Comparison of ENCODE assay signal across 10 mouse cellular contexts in the genomic region with DNA sequence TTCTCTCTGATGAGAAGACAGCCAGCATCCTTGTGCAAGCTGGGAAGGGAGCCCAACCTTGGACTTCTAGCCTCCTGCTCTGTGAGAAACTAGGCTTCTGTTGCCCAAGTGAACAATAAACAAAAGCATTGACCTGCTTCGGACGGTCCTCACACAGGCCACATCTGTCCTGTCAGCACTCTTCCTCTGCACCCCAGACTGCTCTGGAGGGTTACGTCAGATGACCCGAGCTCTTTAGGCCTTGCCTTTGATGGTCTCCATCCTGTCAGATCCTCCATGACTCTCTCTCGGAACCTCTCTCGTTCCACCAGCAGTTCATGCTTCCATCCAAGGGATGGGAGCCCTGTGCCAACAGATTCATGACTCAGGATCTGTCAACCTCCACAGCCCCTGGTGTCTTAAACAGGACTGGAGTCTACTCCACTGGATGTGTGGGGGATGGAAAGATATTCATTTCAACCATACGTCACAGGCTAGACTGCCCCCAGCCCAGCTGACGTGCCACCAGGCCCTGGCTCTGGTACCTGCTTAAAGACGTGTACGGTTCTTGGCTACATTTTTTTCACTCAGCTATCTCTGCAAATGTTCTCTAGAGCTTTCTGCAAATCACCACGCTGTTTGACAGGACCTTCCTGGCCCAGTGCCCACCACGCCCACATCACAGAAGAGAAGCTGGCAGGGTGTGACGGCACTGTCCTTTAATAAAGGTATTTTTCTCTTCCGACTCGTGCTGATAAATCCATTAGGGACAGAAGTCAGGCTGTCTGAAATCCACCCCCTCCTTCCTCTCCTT. TPM values are rescaled to one million over a fixed set of nuclear protein-coding genes. Genes with fewer than 3 reads are reported as not detected.
DNase-seq lines count a peak whose midpoint lies in the region; ATAC-seq and TF ChIP-seq lines count a peak whose summit lies in the region.
"Had no signal": no experiment of that assay in that cellular context is flagged by ENCODE, and none has a peak within 500 bp of the region (broad histone marks: within the 10 kb centered on the region; RNA-seq: fewer than 3 reads in every experiment).

No protein-coding gene starts in this region.

- no peaks in the 10 kb centered on the region for H3K27me3 ChIP-seq in neural tube, embryonic 13.5 days
- H3K27me3 ChIP-seq in neural tube, embryonic 15.5 days (replicated peaks) = no peaks in the 10 kb centered on the region
- H3K27me3 ChIP-seq in heart, postnatal 0 days (ENCODE audit: control insufficient read depth, insufficient read depth, low read length) = no peaks in the 10 kb centered on the region
- no peaks in the 10 kb centered on the region for H3K27me3 ChIP-seq in thymus, adult 2 months (ENCODE audit: control insufficient read depth, insufficient read depth, low read length)
- H3K27me3 ChIP-seq: hindbrain, embryonic 15.5 days; Patski had no signal

- no peak overlapping the region for H3K4me3 ChIP-seq in neural tube, embryonic 13.5 days
- H3K4me3 ChIP-seq in neural tube, embryonic 15.5 days (replicated peaks) = no peak overlapping the region
- no peak overlapping the region for H3K4me3 ChIP-seq in heart, postnatal 0 days (ENCODE audit: low read depth, low read length)
- H3K4me3 ChIP-seq in layer of hippocampus, adult 2 months = peak overlapping the region; percentile 6; the same call in 1 of the 2 replicates
- no peak overlapping the region for H3K4me3 ChIP-seq in thymus, adult 2 months (ENCODE audit: control insufficient read depth, insufficient read depth, low read length)
- H3K4me3 ChIP-seq: hindbrain, embryonic 15.5 days had no signal

- WGBS in neural tube, embryonic 13.5 days = 70% methylated on average over 15 of the region's 15 CpGs
- WGBS in neural tube, embryonic 15.5 days = 67% methylated on average over 15 of the region's 15 CpGs
- WGBS in heart, postnatal 0 days = 15% methylated on average over 15 of the region's 15 CpGs
- 82% methylated on average over 15 of the region's 15 CpGs for WGBS in thymus, adult 2 months

- ATAC-seq in neural tube, embryonic 13.5 days (ENCODE audit: low read depth) = no peak
- no peak for ATAC-seq in neural tube, embryonic 15.5 days (ENCODE audit: low FRiP score)
- peak; percentile 67 for ATAC-seq in heart, postnatal 0 days (ENCODE audit: insufficient read depth, low read depth)
- ATAC-seq: Patski had no signal

- TF ChIP-seq EP300 in heart, postnatal 0 days (IDR thresholded peaks at IDR 0.05; ENCODE audit: low read depth) = peak; percentile 67; the same call in 1 of the 2 replicates

- no peak overlapping the region for H3K9ac ChIP-seq in neural tube, embryonic 13.5 days
- no peak overlapping the region for H3K9ac ChIP-seq in neural tube, embryonic 15.5 days (replicated peaks)
- H3K9ac ChIP-seq in heart, postnatal 0 days (replicated peaks; ENCODE audit: low read depth, low read length) = no peak overlapping the region
- H3K9ac ChIP-seq: hindbrain, embryonic 15.5 days had no signal

- no peak for TF ChIP-seq POLR2A in thymus, adult 2 months (IDR thresholded peaks at IDR 0.05; ENCODE audit: control insufficient read depth, extremely low read depth, insufficient read depth, low read length, poor library complexity)

- peaks cover 6% of the 10 kb centered on the region for H3K9me3 ChIP-seq in neural tube, embryonic 13.5 days
- H3K9me3 ChIP-seq in neural tube, embryonic 15.5 days (replicated peaks) = no peaks in the 10 kb centered on the region
- H3K9me3 ChIP-seq in heart, postnatal 0 days (replicated peaks; ENCODE audit: control insufficient read depth, low read length) = no peaks in the 10 kb centered on the region
- H3K9me3 ChIP-seq: hindbrain, embryonic 15.5 days had no signal

- no peak for TF ChIP-seq CTCF in heart, postnatal 0 days (IDR thresholded peaks at IDR 0.05; ENCODE audit: low read depth)
- TF ChIP-seq CTCF in layer of hippocampus, adult 2 months (conservative IDR thresholded peaks at IDR 0.05) = no peak
- no peak for TF ChIP-seq CTCF in thymus, adult 2 months (IDR thresholded peaks at IDR 0.05; ENCODE audit: borderline replicate concordance, control insufficient read depth, extremely low read depth, insufficient read depth, low read length, poor library complexity)

- H3K27ac ChIP-seq in neural tube, embryonic 13.5 days (replicated peaks) = peak overlapping the region; percentile 9; the same call in 1 of the 2 replicates
- H3K27ac ChIP-seq in neural tube, embryonic 15.5 days (replicated peaks) = no peak overlapping the region
- H3K27ac ChIP-seq in heart, postnatal 0 days (ENCODE audit: low read depth) = peak overlapping the region; percentile 78
- H3K27ac ChIP-seq in layer of hippocampus, adult 2 months = peak overlapping the region; percentile 80
- no peak overlapping the region for H3K27ac ChIP-seq in thymus, adult 2 months (ENCODE audit: control insufficient read depth, insufficient read depth, low read length)
- H3K27ac ChIP-seq: hindbrain, embryonic 15.5 days had no signal

- no peak overlapping the region for H3K4me2 ChIP-seq in neural tube, embryonic 13.5 days
- H3K4me2 ChIP-seq in neural tube, embryonic 15.5 days = no peak overlapping the region
- peak overlapping the region; percentile 40 for H3K4me2 ChIP-seq in heart, postnatal 0 days (ENCODE audit: low read depth, low read length)
- H3K4me2 ChIP-seq: hindbrain, embryonic 15.5 days had no signal

- peaks cover 62% of the 10 kb centered on the region for H3K36me3 ChIP-seq in neural tube, embryonic 13.5 days
- H3K36me3 ChIP-seq in neural tube, embryonic 15.5 days = peaks cover 42% of the 10 kb centered on the region
- H3K36me3 ChIP-seq in heart, postnatal 0 days (replicated peaks; ENCODE audit: control insufficient read depth, insufficient read depth, low read length) = no peaks in the 10 kb centered on the region
- H3K36me3 ChIP-seq in thymus, adult 2 months (ENCODE audit: control insufficient read depth, insufficient read depth, low read length) = no peaks in the 10 kb centered on the region

- peaks cover 31% of the 10 kb centered on the region for H3K4me1 ChIP-seq in neural tube, embryonic 13.5 days (replicated peaks)
- peaks cover 43% of the 10 kb centered on the region for H3K4me1 ChIP-seq in neural tube, embryonic 15.5 days
- peaks cover 44% of the 10 kb centered on the region for H3K4me1 ChIP-seq in heart, postnatal 0 days (ENCODE audit: control insufficient read depth, insufficient read depth)
- H3K4me1 ChIP-seq in thymus, adult 2 months (replicated peaks; ENCODE audit: control insufficient read depth, insufficient read depth, low read length) = peaks cover 17% of the 10 kb centered on the region

- peak; percentile 80 to 89 for DNase-seq in cerebellum, postnatal 25 days
- DNase-seq in heart, postnatal 0 days (ENCODE audit: low spot score) = peak; percentile 85
- DNase-seq in layer of hippocampus, adult 2 months (ENCODE audit: low spot score in 2 of 2) = peak; percentile 78 to 83
- peak; percentile 72 for DNase-seq in lung, postnatal 10 days
- DNase-seq in thymus, adult 18-20 months = no peak
- no peak for DNase-seq in thymus, adult 2 months

RNA-seq across cellular contexts. Expression of gene Sh3bp5, which starts 7.5 kb away (rescaled TPM):
- polyA plus RNA-seq in neural tube, embryonic 13.5 days (2015; fragmentation: Nextera tagmentation; extraction: Ambion mirVana) = 134 and 139 TPM in 2 replicates
- 131 and 150 TPM in 2 replicates for polyA plus RNA-seq in neural tube, embryonic 15.5 days (2015; fragmentation: Nextera tagmentation; extraction: Ambion mirVana)
- total RNA-seq in heart, postnatal 0 days (2014; rRNA removed; ENCODE audit: low replicate concordance) = 10.2 and 14.2 TPM in 2 replicates
- polyA plus RNA-seq in heart, postnatal 0 days (2015; fragmentation: Nextera tagmentation; extraction: Ambion mirVana) = 37.6 and 43.4 TPM in 2 replicates
- total RNA-seq in layer of hippocampus, adult 2 months (2021) = 100 to 1,000 TPM; 147 to 158 TPM
- polyA plus RNA-seq in thymus, adult 2 months (2012; rRNA removed) = 10.5 and 10.7 TPM in 2 replicates

Comparison
In these comparisons a context has a peak if more than half of its experiments do, and no peak if none do; other contexts are left out.
1. H3K27ac ChIP-seq: peak in neural tube, embryonic 13.5 days (single experiment), heart, postnatal 0 days (single experiment) and layer of hippocampus, adult 2 months (single experiment); none in neural tube, embryonic 15.5 days (single experiment) and thymus, adult 2 months (single experiment).
2. DNase-seq: peak in cerebellum, postnatal 25 days (2 of 2), heart, postnatal 0 days (single experiment), layer of hippocampus, adult 2 months (2 of 2) and lung, postnatal 10 days (single experiment); none in thymus, adult 18-20 months (0 of 2) and thymus, adult 2 months (single experiment).